Mouse (Mus musculus) E14TG2a.4 (cell line): Measurements from ENCODE around the gene Endou.

ENCODE experiments used
- CTCF ChIP-seq: conservative IDR thresholded peaks from 2 replicates; pipeline ENCODE4 v1.5.1; 2014; ENCODE audit warnings: low read length
- POU5F1 ChIP-seq: IDR thresholded peaks from 2 replicates; pipeline ENCODE4 v1.6.1; 2014; ENCODE audit warnings: low read length, borderline replicate concordance

GRCm38 (mm10) chr15:97684118-97684517, 47.0 kb downstream of the Endou start:
- TF ChIP-seq CTCF (no peak), POU5F1 (no peak)
